14 mouse cellular contexts compared by ENCODE assay signal in genomic region chr9:26518651-26519050, GRCm38 (mm10).
DNase-seq lines count a peak whose midpoint lies in the region; ATAC-seq lines count a peak whose summit lies in the region.
"Had no signal": no experiment of that assay in that cellular context is flagged by ENCODE, and none has a peak within 500 bp of the region (broad histone marks: within the 10 kb centered on the region; RNA-seq: fewer than 3 reads in every experiment).

No protein-coding gene starts in this region.

- peaks cover 11% of the 10 kb centered on the region for H3K4me1 ChIP-seq in hindbrain, embryonic 15.5 days (replicated peaks)
- peaks cover 15% of the 10 kb centered on the region for H3K4me1 ChIP-seq in hindbrain, embryonic 12.5 days
- peaks cover 11% of the 10 kb centered on the region for H3K4me1 ChIP-seq in embryonic facial prominence, embryonic 15.5 days
- H3K4me1 ChIP-seq: liver, embryonic 13.5 days had no signal

- no peak overlapping the region for H3K9ac ChIP-seq in hindbrain, embryonic 15.5 days
- no peak overlapping the region for H3K9ac ChIP-seq in hindbrain, embryonic 12.5 days
- H3K9ac ChIP-seq in embryonic facial prominence, embryonic 15.5 days: no peak overlapping the region
- H3K9ac ChIP-seq: liver, embryonic 13.5 days had no signal

- no peaks in the 10 kb centered on the region for H3K27me3 ChIP-seq in hindbrain, embryonic 15.5 days
- no peaks in the 10 kb centered on the region for H3K27me3 ChIP-seq in hindbrain, embryonic 12.5 days
- no peaks in the 10 kb centered on the region for H3K27me3 ChIP-seq in embryonic facial prominence, embryonic 15.5 days
- H3K27me3 ChIP-seq: liver, embryonic 13.5 days had no signal

- no peak overlapping the region for H3K4me3 ChIP-seq in hindbrain, embryonic 15.5 days
- H3K4me3 ChIP-seq in hindbrain, embryonic 12.5 days: no peak overlapping the region
- no peak overlapping the region for H3K4me3 ChIP-seq in embryonic facial prominence, embryonic 15.5 days (replicated peaks)
- H3K4me3 ChIP-seq: liver, embryonic 13.5 days had no signal

- H3K27ac ChIP-seq in hindbrain, embryonic 15.5 days (replicated peaks): no peak overlapping the region
- H3K27ac ChIP-seq in hindbrain, embryonic 12.5 days: no peak overlapping the region
- no peak overlapping the region for H3K27ac ChIP-seq in embryonic facial prominence, embryonic 15.5 days (replicated peaks)
- H3K27ac ChIP-seq: liver, embryonic 13.5 days had no signal

- DNase-seq in embryo, embryonic 10 days (ENCODE audit: low spot score): peak; percentile 21
- DNase-seq in embryo, embryonic 9.5 days (ENCODE audit: extremely low spot score): no peak
- peak; percentile 25 for DNase-seq in skeletal muscle tissue, adult 2 months (ENCODE audit: low read depth, low spot score)
- no peak for DNase-seq in frontal cortex, postnatal 25 days (ENCODE audit: low spot score in 2 of 2)
- DNase-seq: adrenal gland, postnatal 10 days; cerebellum, adult 11-12 months; gastrocnemius, postnatal 25 days; kidney, adult 2 months; liver, embryonic 13.5 days; thymus, adult 2 months had no signal

- ATAC-seq in hindbrain, embryonic 15.5 days (ENCODE audit: low FRiP score, low read depth): peak; percentile 50; the same call in 1 of the 2 replicates
- ATAC-seq in hindbrain, embryonic 12.5 days (ENCODE audit: low FRiP score): no peak
- ATAC-seq in embryonic facial prominence, embryonic 15.5 days (ENCODE audit: insufficient number of reproducible peaks, low FRiP score, low TSS enrichment, low read depth): 0 out of 2 replicates have a peak, but pooled peaks have one; percentile 30
- ATAC-seq in erythroid progenitor cell, adult 5-6 weeks (replicated peaks; ENCODE audit: low FRiP score, poor library complexity, severe bottlenecking): no peak

- no peak overlapping the region for H3K4me2 ChIP-seq in hindbrain, embryonic 15.5 days
- no peak overlapping the region for H3K4me2 ChIP-seq in hindbrain, embryonic 12.5 days (replicated peaks)
- H3K4me2 ChIP-seq in embryonic facial prominence, embryonic 15.5 days (replicated peaks): no peak overlapping the region
- H3K4me2 ChIP-seq: liver, embryonic 13.5 days had no signal

- no peaks in the 10 kb centered on the region for H3K36me3 ChIP-seq in hindbrain, embryonic 15.5 days
- no peaks in the 10 kb centered on the region for H3K36me3 ChIP-seq in hindbrain, embryonic 12.5 days
- no peaks in the 10 kb centered on the region for H3K36me3 ChIP-seq in embryonic facial prominence, embryonic 15.5 days
- H3K36me3 ChIP-seq: liver, embryonic 13.5 days had no signal

- 20% methylated on average over 2 of the region's 2 CpGs for WGBS in hindbrain, embryonic 15.5 days
- 35% methylated on average over 2 of the region's 2 CpGs for WGBS in hindbrain, embryonic 12.5 days
- WGBS in embryonic facial prominence, embryonic 15.5 days: 51% methylated on average over 2 of the region's 2 CpGs

- no peaks in the 10 kb centered on the region for H3K9me3 ChIP-seq in hindbrain, embryonic 15.5 days
- H3K9me3 ChIP-seq in hindbrain, embryonic 12.5 days (replicated peaks): no peaks in the 10 kb centered on the region
- no peaks in the 10 kb centered on the region for H3K9me3 ChIP-seq in embryonic facial prominence, embryonic 15.5 days (replicated peaks)
- H3K9me3 ChIP-seq: liver, embryonic 13.5 days had no signal

Comparison
In these comparisons a context has a peak if more than half of its experiments do, and no peak if none do; other contexts are left out.
1. DNase-seq: peak in embryo, embryonic 10 days (single experiment) and skeletal muscle tissue, adult 2 months (single experiment); none in embryo, embryonic 9.5 days (single experiment) and frontal cortex, postnatal 25 days (0 of 2).
2. ATAC-seq: peak in hindbrain, embryonic 15.5 days (single experiment) and embryonic facial prominence, embryonic 15.5 days (single experiment); none in hindbrain, embryonic 12.5 days (single experiment) and erythroid progenitor cell, adult 5-6 weeks (single experiment).